Mouse (Mus musculus): ENCODE data around the gene Ext2.

Gene Ext2

DNA sequence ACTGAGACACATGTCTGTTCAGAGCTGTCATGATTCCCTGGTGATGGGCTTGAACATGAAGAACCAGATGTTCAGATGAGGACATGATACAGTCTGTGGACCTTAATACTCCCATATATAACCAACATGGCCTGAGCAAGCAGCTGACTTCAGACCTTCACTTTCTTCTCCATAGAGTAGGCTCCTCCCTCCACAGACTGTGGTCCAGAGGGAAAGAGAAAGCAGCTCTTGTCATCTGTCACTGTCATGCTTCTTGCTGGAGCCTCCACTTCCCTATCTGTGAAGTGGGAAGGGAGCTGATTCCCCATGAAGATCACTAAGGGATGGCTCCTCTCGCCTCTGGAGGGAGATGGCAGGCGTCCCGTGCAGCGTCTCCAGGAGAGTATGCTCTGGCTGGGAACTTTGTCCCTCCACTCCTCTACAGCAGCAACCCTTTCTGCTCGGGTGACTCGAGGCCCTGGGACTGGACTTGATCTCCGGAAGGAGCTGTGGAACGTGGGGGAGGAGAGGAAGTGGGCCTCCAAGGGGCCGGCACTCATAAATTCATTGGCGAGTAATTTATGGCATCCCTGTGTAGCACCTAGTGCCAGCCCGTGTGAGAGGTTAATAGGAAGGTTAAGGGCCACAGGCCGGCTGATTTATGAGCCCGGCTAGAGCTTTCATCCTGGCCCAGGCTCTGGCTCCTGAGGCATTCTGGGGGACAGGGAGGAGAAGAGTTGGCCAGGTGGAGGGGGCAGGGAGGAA lies 197.5 kb downstream of the Ext2 start:
- DNase-seq (ENCODE audit: low spot score in 2 of 2) = no peak

DNA sequence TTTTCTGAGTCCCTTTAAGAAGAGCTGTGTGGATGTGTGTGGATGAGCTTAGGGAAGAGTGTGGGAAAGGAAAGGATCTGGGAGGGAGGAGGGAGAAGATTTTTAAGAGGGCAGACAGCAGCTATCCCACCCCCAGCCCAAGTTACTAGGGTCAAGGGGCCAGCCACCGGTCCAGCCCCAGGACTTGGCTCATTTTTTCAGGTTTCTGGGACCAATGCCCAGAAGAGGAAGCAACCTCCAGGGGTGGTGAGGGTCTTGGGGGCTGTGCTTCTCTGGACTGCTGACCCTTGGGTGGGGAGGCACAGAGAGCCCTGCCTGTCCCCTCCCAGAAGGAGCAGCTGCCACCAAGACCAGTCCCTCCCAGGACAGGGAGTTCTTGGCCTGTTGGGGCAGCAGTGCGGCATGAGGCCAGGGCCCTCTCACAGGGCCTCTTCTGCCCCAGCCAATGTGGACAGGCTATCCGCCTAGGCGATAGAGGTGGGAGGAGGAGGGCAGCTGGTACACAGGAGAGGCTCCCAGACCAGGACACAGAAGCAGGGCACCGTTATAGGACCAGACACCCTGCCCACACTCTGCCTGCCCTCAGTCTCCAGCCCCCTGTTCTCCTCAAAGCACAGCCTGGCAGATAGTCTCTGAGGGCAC lies 203.0 kb downstream of the Ext2 start:
- DNase-seq (ENCODE audit: low spot score in 2 of 2) = no peak

DNA sequence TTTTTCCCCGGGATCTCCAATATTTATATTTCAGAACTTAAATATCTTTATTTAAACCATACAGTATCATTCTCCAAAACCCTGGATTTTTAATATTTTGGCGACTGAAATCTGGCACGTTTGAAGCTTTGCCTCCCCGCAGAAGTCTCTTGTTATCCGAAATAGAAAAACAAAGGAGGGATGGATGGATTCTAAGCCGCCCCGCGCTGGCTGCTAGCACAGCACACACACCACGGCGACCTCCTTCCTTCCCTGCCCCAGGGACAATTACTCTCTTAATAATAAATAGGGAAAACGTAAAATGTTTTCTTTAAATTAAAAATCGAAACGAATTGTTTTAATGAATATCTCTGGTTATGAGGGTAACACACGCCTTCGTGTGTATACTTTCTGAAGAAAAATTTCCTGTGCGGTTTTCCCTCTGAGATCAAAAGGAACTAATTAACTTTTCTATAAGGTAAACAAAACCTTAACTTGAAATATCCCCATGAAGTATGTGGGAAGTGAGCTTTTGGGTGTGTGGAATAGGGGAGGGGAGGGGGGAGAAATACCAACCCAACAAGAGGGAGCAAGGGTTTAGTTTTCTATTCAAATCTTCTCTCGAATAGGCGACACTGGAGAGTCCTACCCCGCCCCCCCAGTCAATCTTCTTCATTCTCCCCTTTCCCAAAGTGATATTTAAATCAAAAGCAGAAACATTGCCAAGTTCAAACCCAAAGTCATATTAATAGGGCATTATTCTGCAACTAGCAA lies 203.7 kb downstream of the Ext2 start:
- DNase-seq (ENCODE audit: low spot score in 2 of 2) = no peak

DNA sequence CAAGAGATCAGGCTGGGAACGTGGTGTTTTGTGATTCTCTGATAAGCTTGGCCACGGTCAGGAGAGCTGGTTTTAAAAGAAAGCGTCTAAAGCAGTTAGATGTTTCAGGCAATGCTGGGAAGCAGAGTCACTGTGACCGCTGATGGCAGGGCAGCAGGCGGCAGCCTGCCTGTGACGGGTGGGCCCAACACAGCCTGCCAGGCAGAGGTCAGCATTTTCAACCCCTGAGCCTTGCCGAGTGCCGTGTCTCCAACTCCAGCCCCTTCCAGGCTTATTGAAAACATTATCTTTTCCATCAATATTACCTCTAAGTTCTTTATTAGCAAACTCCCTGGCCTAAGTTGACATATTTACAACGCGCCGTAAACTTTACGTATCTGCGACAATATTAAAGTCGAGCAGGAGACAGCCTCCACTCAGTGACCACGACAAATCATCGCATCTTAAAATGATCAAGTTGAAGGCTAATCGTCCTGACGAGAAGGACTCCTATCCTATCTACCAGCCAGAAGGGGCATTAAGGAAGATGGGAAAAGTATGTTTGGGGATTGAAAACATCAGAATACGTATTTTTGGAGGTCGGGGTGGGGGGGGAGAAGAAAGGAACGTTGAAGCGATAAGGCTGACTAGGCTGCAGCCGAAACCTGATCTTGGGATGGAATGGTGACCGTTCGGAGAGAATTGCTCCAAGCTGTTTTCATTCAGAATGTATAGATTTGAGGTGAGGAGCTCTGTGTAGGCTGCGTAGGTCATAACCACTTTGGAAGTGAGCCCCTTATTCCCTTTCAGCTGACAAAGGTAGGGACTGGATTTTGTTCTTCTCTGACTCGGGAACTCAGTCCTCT lies 206.3 kb downstream of the Ext2 start:
- no peak for DNase-seq (ENCODE audit: low spot score in 2 of 2)

DNA sequence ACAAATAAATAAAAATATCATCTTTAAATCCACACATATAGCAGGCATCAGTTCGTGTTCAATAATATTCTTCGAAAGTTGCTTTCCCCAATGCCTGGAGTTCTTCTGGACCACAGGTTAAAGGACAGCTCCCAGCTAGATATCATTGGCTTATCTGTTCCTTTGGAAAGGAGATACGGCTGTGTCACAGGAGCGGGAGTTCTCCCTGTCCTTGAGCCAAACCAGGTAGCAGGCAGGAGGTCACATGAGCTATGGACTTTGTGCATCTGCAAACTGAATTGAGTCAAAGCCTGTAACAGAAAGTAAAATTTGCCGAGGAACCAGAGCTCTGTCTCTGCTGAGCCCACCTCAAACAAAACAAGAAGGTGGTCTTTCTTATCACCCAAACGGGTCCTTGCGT lies 209.3 kb downstream of the Ext2 start:
- no peak for DNase-seq (ENCODE audit: low spot score in 2 of 2)
